Mouse (Mus musculus) layer of hippocampus, adult 9-10 months (tissue): ENCODE results near the gene Sidt1.

ENCODE experiments used
- DNase-seq: peaks from one replicate; pipeline ENCODE4 v3.0.0; 2022; ENCODE audit warnings: low spot score

The Sidt1 gene

GRCm38 (mm10) chr16:44249985-44250384 lies 83.0 kb downstream of the Sidt1 start:
- no peak for DNase-seq

- no peak for DNase-seq
Observed at GRCm38 (mm10) chr16:44243323-44243722, 89.7 kb downstream of the Sidt1 start.

GRCm38 (mm10) chr16:44242633-44243032 lies 90.4 kb downstream of the Sidt1 start:
- peak; percentile 66 for DNase-seq

GRCm38 (mm10) chr16:44240406-44240805 lies 92.6 kb downstream of the Sidt1 start:
- DNase-seq, result no peak

GRCm38 (mm10) chr16:44238835-44239263 lies 94.1 kb downstream of the Sidt1 start:
- DNase-seq, result no peak

- no peak for DNase-seq
Observed at GRCm38 (mm10) chr16:44237836-44238235, 95.2 kb downstream of the Sidt1 start.

- DNase-seq, result no peak
Observed at GRCm38 (mm10) chr16:44233019-44233418, 100.0 kb downstream of the Sidt1 start.

GRCm38 (mm10) chr16:44226706-44227291 lies 106.2 kb downstream of the Sidt1 start:
- DNase-seq, result no peak

GRCm38 (mm10) chr16:44221463-44221862 lies 111.5 kb downstream of the Sidt1 start:
- no peak for DNase-seq

- no peak for DNase-seq
Observed at GRCm38 (mm10) chr16:44216417-44216816, 116.6 kb downstream of the Sidt1 start.

- DNase-seq, result no peak
Observed at GRCm38 (mm10) chr16:44215513-44215912, 117.5 kb downstream of the Sidt1 start.

GRCm38 (mm10) chr16:44212703-44213102 lies 120.3 kb downstream of the Sidt1 start:
- no peak for DNase-seq

- no peak for DNase-seq
Observed at GRCm38 (mm10) chr16:44211054-44211414, 122.0 kb downstream of the Sidt1 start.

GRCm38 (mm10) chr16:44210156-44211053 lies 122.6 kb downstream of the Sidt1 start:
- DNase-seq, result no peak

- no peak for DNase-seq
Observed at GRCm38 (mm10) chr16:44205973-44206372, 127.0 kb downstream of the Sidt1 start.

- peak; percentile 18 for DNase-seq
Observed at GRCm38 (mm10) chr16:44204331-44204730, 128.7 kb downstream of the Sidt1 start.

- no peak for DNase-seq
Observed at GRCm38 (mm10) chr16:44200146-44200545, 132.8 kb downstream of the Sidt1 start.

GRCm38 (mm10) chr16:44199066-44199703 lies 133.8 kb downstream of the Sidt1 start:
- DNase-seq, result no peak

- DNase-seq, result no peak
Observed at GRCm38 (mm10) chr16:44190968-44191367, 142.0 kb downstream of the Sidt1 start.
